Mouse (Mus musculus) limb, embryonic 15.5 days (tissue): ENCODE data around the gene Parp6. TPM values are rescaled to one million over a fixed set of nuclear protein-coding genes. Genes with fewer than 3 reads are reported as not detected.

Experiments used
- ATAC-seq: fragments of 200-750 bp; cut with Nextera tagmentation; 2 replicates; pipeline ENCODE4 v1.8.0; 2017; ENCODE audit warnings: low read depth, moderate TSS enrichment; ENCODE audit not compliant: insufficient number of reproducible peaks, low FRiP score, low TSS enrichment
- H3K27ac ChIP-seq: fragments of 300-500 bp; sonication (generic); 2 replicates; pipeline ENCODE4 v1.5.1; 2015; ENCODE audit warnings: moderate library complexity, mild to moderate bottlenecking, inconsistent platforms
- H3K27me3 ChIP-seq: fragments of 300-500 bp; sonication (generic); 2 replicates; pipeline ENCODE4 v1.6.1; 2015; ENCODE audit warnings: inconsistent platforms
- H3K36me3 ChIP-seq: fragments of 300-500 bp; sonication (generic); 2 replicates; pipeline ENCODE4 v1.6.1; 2015; ENCODE audit warnings: inconsistent platforms
- H3K4me1 ChIP-seq: fragments of 300-500 bp; sonication (generic); 2 replicates; pipeline ENCODE4 v1.6.1; 2015; ENCODE audit warnings: inconsistent platforms
- H3K4me2 ChIP-seq: fragments of 300-500 bp; sonication (generic); 2 replicates; pipeline ENCODE4 v1.6.1; 2015; ENCODE audit warnings: mild to moderate bottlenecking, inconsistent platforms
- H3K4me3 ChIP-seq: fragments of 300-500 bp; sonication (generic); 2 replicates; pipeline ENCODE4 v1.5.1; 2015; ENCODE audit warnings: mild to moderate bottlenecking, inconsistent platforms
- H3K9ac ChIP-seq: fragments of 300-500 bp; sonication (generic); 2 replicates; pipeline ENCODE4 v1.6.1; 2015; ENCODE audit warnings: inconsistent platforms
- H3K9me3 ChIP-seq: fragments of 300-500 bp; sonication (generic); 2 replicates; pipeline ENCODE4 v1.6.1; 2016; ENCODE audit warnings: inconsistent platforms
- WGBS: fragments of 180-500 bp; shearing (Covaris S2); methylation state at CpG from one replicate; pipeline ENCODE4 v1.1.7; 2015; 5-methylcytosine and 5-hydroxymethylcytosine counted together
- polyA plus RNA-seq: library from polyadenylated mRNA; unstranded; fragments of >200 nt; fragmentation: Nextera tagmentation; extraction: Ambion mirVana; gene quantifications from 2 replicates; pipeline ENCODE4 v1.2.1, GENCODE M21; 2015

The Parp6 gene
- polyA plus RNA-seq, 1 experiment from 2014 or later, result 27.8 TPM

- H3K27me3 ChIP-seq, result no peaks in the 10 kb centered on the region
- 8% methylated on average over 4 of the region's 4 CpGs for WGBS
- H3K4me1 ChIP-seq, result peaks cover 43% of the 10 kb centered on the region
- H3K4me2 ChIP-seq, result peak overlapping the region; percentile 52
- peak overlapping the region; percentile 78 for H3K4me3 ChIP-seq
- no peaks in the 10 kb centered on the region for H3K9me3 ChIP-seq
- peak overlapping the region; percentile 96 for H3K27ac ChIP-seq
- ATAC-seq, result no peak
- peaks cover 24% of the 10 kb centered on the region for H3K36me3 ChIP-seq
- H3K9ac ChIP-seq, result peak overlapping the region; percentile 7; the same call in 1 of the 2 replicates
Observed at GRCm38 (mm10) chr9:59658146-59658545, 41.1 kb downstream of the Parp6 start.

GRCm38 (mm10) chr9:59659036-59660026 is 42.2 kb downstream of the Parp6 start:
- Histone ChIP-seq H3K4me2 (peak overlapping the region; percentile 52), H3K4me3 (peak overlapping the region; percentile 78), H3K27ac (peak overlapping the region; percentile 82), H3K9ac (no peak overlapping the region), H3K27me3 (no peaks in the 10 kb centered on the region), H3K9me3 (no peaks in the 10 kb centered on the region), H3K36me3 (peaks cover 34% of the 10 kb centered on the region), H3K4me1 (peaks cover 45% of the 10 kb centered on the region)
- 13% methylated on average over 14 of the region's 14 CpGs for WGBS
- no peak; the same call in 1 of the 2 replicates for ATAC-seq

GRCm38 (mm10) chr9:59660421-59660820 is 43.3 kb downstream of the Parp6 start:
- 0 out of 2 replicates have a peak overlapping the region, but pooled peaks have one; percentile 2 for H3K4me3 ChIP-seq
- peak overlapping the region; percentile 26; the same call in 1 of the 2 replicates for H3K9ac ChIP-seq
- H3K36me3 ChIP-seq, result peaks cover 45% of the 10 kb centered on the region
- H3K27me3 ChIP-seq, result no peaks in the 10 kb centered on the region
- no peaks in the 10 kb centered on the region for H3K9me3 ChIP-seq
- H3K27ac ChIP-seq, result peak overlapping the region; percentile 82
- H3K4me1 ChIP-seq, result peaks cover 45% of the 10 kb centered on the region
- H3K4me2 ChIP-seq, result peak overlapping the region; percentile 14; the same call in 1 of the 2 replicates
- 52% methylated on average over 10 of the region's 10 CpGs for WGBS
- no peak for ATAC-seq

DNA sequence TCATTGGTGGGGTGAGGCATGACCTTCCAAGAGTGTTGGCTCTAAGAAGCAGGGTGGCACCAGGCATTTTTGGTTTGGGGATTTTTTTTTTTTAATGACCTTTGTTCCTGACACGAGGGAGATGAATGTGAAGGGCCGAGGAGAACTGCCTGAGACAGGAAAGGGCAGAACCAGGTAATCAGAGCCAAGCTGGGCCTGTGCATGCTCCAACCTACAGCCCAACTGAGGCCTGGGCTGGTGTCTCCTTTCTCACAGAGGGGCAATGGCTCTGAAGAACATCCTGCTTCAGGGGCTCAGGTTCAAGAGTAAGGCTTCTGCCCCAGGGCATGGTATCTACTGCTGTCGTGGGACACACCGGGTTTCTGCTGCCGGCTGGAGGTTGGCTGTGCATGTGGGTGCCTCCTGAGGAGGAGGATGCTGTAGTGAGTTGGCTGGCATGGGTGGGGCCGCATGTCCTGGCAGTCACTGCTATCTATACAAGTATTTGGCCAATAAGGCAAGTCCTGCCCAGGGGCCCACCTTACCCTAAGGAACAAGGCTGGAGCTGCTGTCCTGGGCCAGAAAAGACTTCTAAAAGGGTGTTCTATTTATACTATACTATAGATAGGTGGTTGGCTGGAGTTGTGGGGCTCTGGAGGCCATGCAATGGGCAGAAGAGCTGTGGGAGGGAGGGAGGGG is 44.4 kb downstream of the Parp6 start:
- no peak for ATAC-seq
- 54% methylated on average over 6 of the region's 6 CpGs for WGBS
- peak overlapping the region; percentile 17; the same call in 1 of the 2 replicates for H3K4me2 ChIP-seq
- no peak overlapping the region for H3K4me3 ChIP-seq
- H3K36me3 ChIP-seq, result peaks cover 54% of the 10 kb centered on the region
- peaks cover 45% of the 10 kb centered on the region for H3K4me1 ChIP-seq
- no peak overlapping the region for H3K9ac ChIP-seq
- H3K9me3 ChIP-seq, result no peaks in the 10 kb centered on the region
- H3K27me3 ChIP-seq, result no peaks in the 10 kb centered on the region
- H3K27ac ChIP-seq, result 0 out of 2 replicates have a peak overlapping the region, but pooled peaks have one; percentile 22

- H3K9me3 ChIP-seq, result no peaks in the 10 kb centered on the region
- 80% methylated on average over 7 of the region's 7 CpGs for WGBS
- no peak overlapping the region for H3K4me2 ChIP-seq
- no peak overlapping the region for H3K4me3 ChIP-seq
- ATAC-seq, result no peak
- no peak overlapping the region for H3K9ac ChIP-seq
- no peak overlapping the region for H3K27ac ChIP-seq
- peaks cover 72% of the 10 kb centered on the region for H3K36me3 ChIP-seq
- no peaks in the 10 kb centered on the region for H3K27me3 ChIP-seq
- peaks cover 37% of the 10 kb centered on the region for H3K4me1 ChIP-seq
Observed at GRCm38 (mm10) chr9:59663226-59663625, 46.1 kb downstream of the Parp6 start.

DNA sequence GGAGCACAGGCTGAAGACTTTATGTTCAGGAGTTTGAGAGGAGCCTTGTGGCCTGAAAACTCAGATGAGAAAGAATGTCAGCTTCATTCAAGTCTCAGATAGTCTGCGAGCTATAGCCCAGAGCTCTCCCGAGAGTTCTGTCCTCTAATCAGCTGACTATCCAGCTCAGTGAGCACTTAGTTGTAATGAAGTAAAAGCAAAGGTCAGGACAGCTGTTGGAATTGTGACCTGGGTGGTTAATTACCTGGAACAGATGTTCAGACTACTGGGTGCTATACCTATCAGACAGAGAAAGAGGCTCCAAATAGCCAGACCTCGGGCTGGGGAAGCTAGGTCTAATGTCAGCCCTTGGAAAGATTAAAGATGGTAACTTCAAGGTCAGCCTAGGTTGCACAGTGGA is 46.9 kb downstream of the Parp6 start:
- WGBS, result 56% methylated on average over 3 of the region's 3 CpGs

DNA sequence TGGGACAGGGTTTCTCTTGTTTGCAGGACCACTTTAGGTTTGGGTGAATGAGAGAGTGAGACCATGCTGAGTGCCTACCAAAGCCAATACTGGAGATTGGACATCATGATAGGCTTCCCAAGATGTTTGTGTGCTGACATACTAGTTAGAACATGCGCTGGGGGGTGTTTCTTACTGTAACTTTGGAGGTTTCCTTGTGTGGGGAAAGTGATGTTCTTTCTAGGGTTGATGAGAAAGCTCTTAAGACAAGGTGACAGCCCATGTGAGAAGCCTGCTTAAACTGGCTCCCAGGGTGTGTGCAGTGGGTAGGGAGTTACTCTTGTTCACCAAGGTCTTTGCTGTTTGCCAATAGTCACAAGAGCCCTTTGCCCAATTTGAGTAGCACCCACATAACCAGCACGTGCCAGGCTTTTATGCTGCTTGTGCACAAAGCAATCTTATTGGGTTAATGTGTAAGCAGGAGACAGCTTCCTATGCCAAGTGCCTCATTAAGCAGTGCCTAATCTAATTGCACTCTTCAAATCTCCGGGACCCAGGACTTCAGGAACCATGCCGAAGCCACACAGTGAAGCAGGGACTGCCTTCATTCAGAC is 47.7 kb downstream of the Parp6 start:
- no peak overlapping the region for H3K9ac ChIP-seq
- no peak overlapping the region for H3K4me3 ChIP-seq
- H3K36me3 ChIP-seq, result peaks cover 86% of the 10 kb centered on the region
- no peak overlapping the region for H3K27ac ChIP-seq
- no peaks in the 10 kb centered on the region for H3K9me3 ChIP-seq
- no peaks in the 10 kb centered on the region for H3K27me3 ChIP-seq
- 83% methylated on average over 4 of the region's 4 CpGs for WGBS
- H3K4me2 ChIP-seq, result no peak overlapping the region
- no peak for ATAC-seq
- peaks cover 23% of the 10 kb centered on the region for H3K4me1 ChIP-seq

More for the DNA sequence above, 46.9 kb downstream of the Parp6 start:
- Histone ChIP-seq H3K4me1 (peaks cover 31% of the 10 kb centered on the region), H3K27ac (no peak overlapping the region), H3K9me3 (no peaks in the 10 kb centered on the region), H3K4me3 (no peak overlapping the region), H3K9ac (no peak overlapping the region), H3K4me2 (no peak overlapping the region), H3K27me3 (no peaks in the 10 kb centered on the region), H3K36me3 (peaks cover 80% of the 10 kb centered on the region)
- ATAC-seq, result no peak

GRCm38 (mm10) chr9:59666016-59666415 is 48.9 kb downstream of the Parp6 start:
- peaks cover 93% of the 10 kb centered on the region for H3K36me3 ChIP-seq
- H3K27ac ChIP-seq, result no peak overlapping the region
- H3K9ac ChIP-seq, result no peak overlapping the region
- no peaks in the 10 kb centered on the region for H3K9me3 ChIP-seq
- H3K27me3 ChIP-seq, result no peaks in the 10 kb centered on the region
- ATAC-seq, result no peak
- whole genome bisulfite sequencing, result 86% methylated on average over 8 of the region's 8 CpGs
- no peak overlapping the region for H3K4me3 ChIP-seq
- H3K4me1 ChIP-seq, result peaks cover 11% of the 10 kb centered on the region
- no peak overlapping the region for H3K4me2 ChIP-seq

- 83% methylated on average over 1 of the region's 1 CpGs for WGBS
- no peak for ATAC-seq
Observed at GRCm38 (mm10) chr9:59666813-59667212, 49.7 kb downstream of the Parp6 start.

DNA sequence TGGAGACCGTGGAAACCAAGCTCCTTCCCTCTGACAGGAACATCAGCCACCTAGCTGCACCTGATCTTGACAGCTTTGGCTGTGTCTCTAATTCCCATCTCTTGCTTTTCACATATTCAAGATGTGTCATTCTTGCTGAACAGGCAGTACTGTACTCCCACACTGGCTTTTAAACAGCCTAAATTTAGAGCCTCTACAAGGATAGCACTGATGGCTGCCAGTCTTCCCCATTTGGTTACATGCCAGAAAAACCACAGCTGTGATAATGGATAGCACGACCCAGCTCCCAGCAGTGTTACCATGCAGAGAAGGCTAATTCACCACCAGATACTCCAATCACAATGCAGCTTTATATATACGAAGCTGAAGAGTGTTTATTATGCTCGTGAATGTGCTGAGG is 50.2 kb downstream of the Parp6 start:
- H3K4me2 ChIP-seq, result no peak overlapping the region
- no peak overlapping the region for H3K27ac ChIP-seq
- H3K9me3 ChIP-seq, result no peaks in the 10 kb centered on the region
- H3K4me3 ChIP-seq, result no peak overlapping the region
- WGBS, result 74% methylated on average over 4 of the region's 4 CpGs
- no peak overlapping the region for H3K9ac ChIP-seq
- peaks cover 95% of the 10 kb centered on the region for H3K36me3 ChIP-seq
- no peak for ATAC-seq
- no peaks in the 10 kb centered on the region for H3K27me3 ChIP-seq
- H3K4me1 ChIP-seq, result peaks cover 4% of the 10 kb centered on the region; the same call in 1 of the 2 replicates

More at GRCm38 (mm10) chr9:59666813-59667212, 49.7 kb downstream of the Parp6 start:
- Histone ChIP-seq H3K36me3 (peaks cover 94% of the 10 kb centered on the region), H3K4me3 (no peak overlapping the region), H3K27me3 (no peaks in the 10 kb centered on the region), H3K27ac (no peak overlapping the region), H3K4me1 (peaks cover 4% of the 10 kb centered on the region; the same call in 1 of the 2 replicates), H3K4me2 (no peak overlapping the region), H3K9ac (no peak overlapping the region), H3K9me3 (no peaks in the 10 kb centered on the region)

DNA sequence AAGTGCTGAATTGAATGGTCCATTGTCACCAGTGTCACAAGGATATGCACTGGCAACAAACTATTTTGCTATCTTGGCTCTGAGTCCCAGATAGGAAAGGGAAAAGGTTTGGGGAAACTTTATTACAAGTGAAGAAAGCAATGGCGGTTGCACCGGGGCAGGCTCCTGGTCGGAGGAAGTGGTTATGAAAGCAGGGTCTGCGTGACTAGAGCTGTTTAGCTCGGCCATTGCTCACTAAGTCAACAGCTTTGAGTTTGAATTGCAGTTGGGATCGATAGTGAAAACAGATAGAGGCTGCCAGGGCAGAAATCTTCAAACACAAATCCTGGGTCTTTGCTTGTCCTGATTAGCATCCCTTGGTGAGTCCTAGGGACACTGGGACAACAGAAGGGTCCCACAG is 50.8 kb downstream of the Parp6 start:
- no peak overlapping the region for H3K27ac ChIP-seq
- 83% methylated on average over 6 of the region's 6 CpGs for WGBS
- H3K4me3 ChIP-seq, result no peak overlapping the region
- H3K36me3 ChIP-seq, result peaks cover 96% of the 10 kb centered on the region
- H3K4me1 ChIP-seq, result peaks cover 4% of the 10 kb centered on the region; the same call in 1 of the 2 replicates
- no peak overlapping the region for H3K4me2 ChIP-seq
- H3K27me3 ChIP-seq, result no peaks in the 10 kb centered on the region
- H3K9ac ChIP-seq, result no peak overlapping the region
- H3K9me3 ChIP-seq, result no peaks in the 10 kb centered on the region
- ATAC-seq, result no peak
